Mouse (Mus musculus) macrophage (primary cell): ENCODE measurements around the gene Fam160b1. TPM values are rescaled to one million over a fixed set of nuclear protein-coding genes. Genes with fewer than 3 reads are reported as not detected.

Experiments
- H3K27ac ChIP-seq: fragments of 350-480 bp; formaldehyde crosslinking; 2 replicates; pipeline ENCODE4 v1.9.0; 2021
- H3K36me3 ChIP-seq: fragments of 350-480 bp; formaldehyde crosslinking; 2 replicates; pipeline ENCODE4 v1.9.0; 2021; ENCODE audit errors: inconsistent target
- H3K4me3 ChIP-seq: fragments of 350-480 bp; formaldehyde crosslinking; 2 replicates; pipeline ENCODE4 v1.9.0; 2021; ENCODE audit errors: inconsistent target
- H3K79me2 ChIP-seq: fragments of 350-480 bp; formaldehyde crosslinking; 2 replicates; pipeline ENCODE4 v1.9.0; 2021; ENCODE audit errors: inconsistent target
- WGBS: methylation state at CpG from one replicate; pipeline ENCODE4 v1.1.7; 2026; ENCODE audit warnings: inconsistent platforms; ENCODE audit not compliant: missing documents; 5-methylcytosine and 5-hydroxymethylcytosine counted together
- polyA plus RNA-seq: library from polyadenylated mRNA; stranded (reverse); fragments of 250-400 nt; gene quantifications from 3 replicates; pipeline ENCODE4 v1.2.4, GENCODE M21; 2018; ENCODE audit warnings: inconsistent platforms
- total RNA-seq, 78 experiments: library from RNA; depleted of rRNA; stranded (reverse); fragments of 250-400 nt; gene quantifications; 1 replicate in 9 of 78; 2 replicates in 24 of 78; 3 replicates in 43 of 78; 4 replicates in 2 of 78; pipeline ENCODE4 v1.2.4; 2018; ENCODE audit warnings: inconsistent platforms in 56 of 78

The Fam160b1 gene
- total RNA-seq (2018; cell fraction: chromatin; rRNA removed): 10 to 100 TPM in 17 of 26 experiments, 1 to 10 TPM in 9; 4.7 to 23.7 (median 15.7) TPM
- 10 to 100 TPM; 10.3 to 23.5 (median 16.5) TPM for total RNA-seq (2018; cell fraction: cytosol; rRNA removed)
- 10 to 100 TPM in 22 of 26 experiments, 1 to 10 TPM in 4; 7.2 to 33.5 (median 17.0) TPM for total RNA-seq (2018; cell fraction: nucleus; rRNA removed)
- polyA plus RNA-seq: 13.5 to 15.0 TPM (median 14.8 TPM) in 3 replicates

- H3K36me3 ChIP-seq: no peaks in the 10 kb centered on the region
- 0% methylated on average over 58 of the region's 70 CpGs for WGBS
- peak within 1 kb of the TSS; percentile 48 for H3K27ac ChIP-seq
- H3K79me2 ChIP-seq: peaks cover 71% of the 10 kb centered on the region
- peak within 1 kb of the TSS; percentile 49 for H3K4me3 ChIP-seq
Observed at GRCm38 (mm10) chr19:57360341-57361130, at the start of gene Fam160b1. Gene Fam160b1 (plus strand): TSS chr19:57360680.

- Histone ChIP-seq H3K27ac (no peak overlapping the region), H3K4me3 (no peak overlapping the region), H3K36me3 (no peaks in the 10 kb centered on the region), H3K79me2 (no peaks in the 10 kb centered on the region)
- WGBS: 81% methylated on average over 10 of the region's 10 CpGs
Observed at GRCm38 (mm10) chr19:57313226-57313625, 47.3 kb upstream of the Fam160b1 start.

GRCm38 (mm10) chr19:57313891-57314345 lies 46.6 kb upstream of the Fam160b1 start:
- Histone ChIP-seq H3K27ac (no peak overlapping the region), H3K4me3 (no peak overlapping the region), H3K36me3 (no peaks in the 10 kb centered on the region), H3K79me2 (no peaks in the 10 kb centered on the region)
- WGBS: 76% methylated on average over 3 of the region's 3 CpGs

GRCm38 (mm10) chr19:57314346-57315012 lies 46.0 kb upstream of the Fam160b1 start, which contains the start of gene Ablim1:
Gene Ablim1 (minus strand): TSS chr19:57314919.
- H3K36me3 ChIP-seq: no peaks in the 10 kb centered on the region
- WGBS: 2% methylated on average over 49 of the region's 52 CpGs
- no peak within 1 kb of the TSS for H3K27ac ChIP-seq
- no peak within 1 kb of the TSS for H3K4me3 ChIP-seq
- no peaks in the 10 kb centered on the region for H3K79me2 ChIP-seq

- Histone ChIP-seq H3K79me2 (no peaks in the 10 kb centered on the region), H3K4me3 (no peak overlapping the region), H3K27ac (no peak overlapping the region), H3K36me3 (no peaks in the 10 kb centered on the region)
- 53% methylated on average over 11 of the region's 11 CpGs for WGBS
Observed at GRCm38 (mm10) chr19:57315013-57315565, 45.4 kb upstream of the Fam160b1 start.

GRCm38 (mm10) chr19:57316597-57316996 lies 43.9 kb upstream of the Fam160b1 start:
- WGBS: 91% methylated on average over 3 of the region's 3 CpGs
- Histone ChIP-seq H3K27ac (no peak overlapping the region), H3K4me3 (no peak overlapping the region), H3K79me2 (no peaks in the 10 kb centered on the region), H3K36me3 (no peaks in the 10 kb centered on the region)

GRCm38 (mm10) chr19:57320656-57321382 lies 39.7 kb upstream of the Fam160b1 start:
- no peaks in the 10 kb centered on the region for H3K36me3 ChIP-seq
- no peak overlapping the region for H3K4me3 ChIP-seq
- H3K79me2 ChIP-seq: no peaks in the 10 kb centered on the region
- 78% methylated on average over 9 of the region's 9 CpGs for WGBS
- no peak overlapping the region for H3K27ac ChIP-seq

- Histone ChIP-seq H3K36me3 (no peaks in the 10 kb centered on the region), H3K27ac (no peak overlapping the region), H3K79me2 (no peaks in the 10 kb centered on the region), H3K4me3 (no peak overlapping the region)
- WGBS: 64% methylated on average over 3 of the region's 3 CpGs
Observed at GRCm38 (mm10) chr19:57321839-57322238, 38.6 kb upstream of the Fam160b1 start.

- no peaks in the 10 kb centered on the region for H3K79me2 ChIP-seq
- H3K4me3 ChIP-seq: no peak overlapping the region
- no peaks in the 10 kb centered on the region for H3K36me3 ChIP-seq
- 96% methylated on average over 4 of the region's 4 CpGs for WGBS
- H3K27ac ChIP-seq: no peak overlapping the region
Observed at GRCm38 (mm10) chr19:57322491-57322890, 38.0 kb upstream of the Fam160b1 start.

- Histone ChIP-seq H3K27ac (no peak overlapping the region), H3K4me3 (no peak overlapping the region), H3K36me3 (no peaks in the 10 kb centered on the region), H3K79me2 (no peaks in the 10 kb centered on the region)
- 82% methylated on average over 6 of the region's 8 CpGs for WGBS
Observed at GRCm38 (mm10) chr19:57323087-57323486, 37.4 kb upstream of the Fam160b1 start.

- Histone ChIP-seq H3K4me3 (no peak overlapping the region), H3K79me2 (no peaks in the 10 kb centered on the region), H3K27ac (no peak overlapping the region), H3K36me3 (no peaks in the 10 kb centered on the region)
- WGBS: 28% methylated on average over 7 of the region's 7 CpGs
Observed at GRCm38 (mm10) chr19:57325748-57326300, 34.7 kb upstream of the Fam160b1 start.

GRCm38 (mm10) chr19:57327679-57328078 lies 32.8 kb upstream of the Fam160b1 start:
- H3K79me2 ChIP-seq: no peaks in the 10 kb centered on the region
- H3K27ac ChIP-seq: no peak overlapping the region
- H3K36me3 ChIP-seq: no peaks in the 10 kb centered on the region
- no peak overlapping the region for H3K4me3 ChIP-seq

- H3K4me3 ChIP-seq: no peak overlapping the region
- H3K27ac ChIP-seq: no peak overlapping the region
- no peaks in the 10 kb centered on the region for H3K79me2 ChIP-seq
- no peaks in the 10 kb centered on the region for H3K36me3 ChIP-seq
- 91% methylated on average over 7 of the region's 7 CpGs for WGBS
Observed at GRCm38 (mm10) chr19:57328269-57328668, 32.2 kb upstream of the Fam160b1 start.

GRCm38 (mm10) chr19:57328792-57329191 lies 31.7 kb upstream of the Fam160b1 start:
- 47% methylated on average over 12 of the region's 12 CpGs for WGBS
- H3K36me3 ChIP-seq: no peaks in the 10 kb centered on the region
- H3K27ac ChIP-seq: no peak overlapping the region
- no peaks in the 10 kb centered on the region for H3K79me2 ChIP-seq
- H3K4me3 ChIP-seq: no peak overlapping the region
